Mouse (Mus musculus): ENCODE measurements around the gene Dusp28. TPM values are rescaled to one million over a fixed set of nuclear protein-coding genes. Genes with fewer than 3 reads are reported as not detected.

Dusp28 gene
- total and polyA plus RNA-seq, 3 experiments, result 3.6 to 4.6 (median 3.6) TPM

- peaks cover 50 to 73% of the 10 kb centered on the region in 2 experiments for H3K36me3 ChIP-seq (replicated peaks in 1 of 2; ENCODE audit: control insufficient read depth in 1 of 2, insufficient read depth in 1 of 2, low read length in 1 of 2)
- no peak overlapping the region for H3K4me2 ChIP-seq (ENCODE audit: insufficient read depth, low read depth, poor library complexity, severe bottlenecking)
- dilution Hi-C loops (cut with MboI; ENCODE audit: extremely low pct_ligation_motif_present, extremely low pct_unique_long_range_greater_than_20kb, low sequenced_read_pairs), result no loop called here
These were observed 33.0 kb downstream of the Dusp28 start for GRCm38 (mm10) chr1:92939746-92940145.

GRCm38 (mm10) chr1:92943219-92943989, 36.6 kb downstream of the Dusp28 start:
- DNase-seq (ENCODE audit: extremely low read depth), result no peak
- in situ Hi-C loops (cut with MboI; ENCODE audit: low pct_ligation_motif_present, low pct_unique_long_range_greater_than_20kb, low sequenced_read_pairs), result loop anchor here (10.0 kb wide), 1 partner anchor 131 kb away; no protein-coding TSS in a partner anchor
- no peak overlapping the region for H3K27ac ChIP-seq (ENCODE audit: insufficient read depth, low read depth)
- H3K27me3 ChIP-seq (replicated peaks), result no peaks in the 10 kb centered on the region
- H3K4me2 ChIP-seq (ENCODE audit: insufficient read depth, low read depth, poor library complexity, severe bottlenecking), result no peak overlapping the region
- dilution Hi-C loops (cut with MboI; ENCODE audit: extremely low pct_ligation_motif_present, extremely low pct_unique_long_range_greater_than_20kb, low sequenced_read_pairs), result no loop called here
- H3K36me3 ChIP-seq (replicated peaks in 1 of 2; ENCODE audit: control insufficient read depth in 1 of 2, insufficient read depth in 1 of 2, low read length in 1 of 2), result peaks cover 72 to 96% of the 10 kb centered on the region in 2 experiments
- H3K9ac ChIP-seq (ENCODE audit: insufficient read depth, low read depth), result no peak overlapping the region
- no peak overlapping the region for H3K4me3 ChIP-seq (replicated peaks in 1 of 3; ENCODE audit: low read depth in 2 of 3, low read length in 2 of 3, poor library complexity in 1 of 3)
- no peaks in the 10 kb centered on the region for H3K79me2 ChIP-seq (replicated peaks; ENCODE audit: control insufficient read depth, extremely low read depth, insufficient read depth, poor library complexity, severe bottlenecking)
- no peaks in the 10 kb centered on the region for H3K4me1 ChIP-seq (ENCODE audit: control insufficient read depth in 1 of 2, insufficient read depth in 2 of 2)
- no peak for TF ChIP-seq ELF1 (IDR thresholded peaks at IDR 0.05; ENCODE audit: low read depth, low read length)
- no peak for TF ChIP-seq JUND (conservative IDR thresholded peaks at IDR 0.05; ENCODE audit: low read depth, low read length)
- TF ChIP-seq ZNF384 (IDR thresholded peaks at IDR 0.05; ENCODE audit: low read depth, low read length), result no peak
- H3K9me3 ChIP-seq (replicated peaks; ENCODE audit: low read length), result no peaks in the 10 kb centered on the region

More at GRCm38 (mm10) chr1:92939746-92940145, 33.0 kb downstream of the Dusp28 start:
- H3K9ac ChIP-seq (ENCODE audit: insufficient read depth, low read depth), result no peak overlapping the region
- no peaks in the 10 kb centered on the region for H3K9me3 ChIP-seq (replicated peaks; ENCODE audit: low read length)
- no peak for DNase-seq (ENCODE audit: extremely low read depth)
- H3K27me3 ChIP-seq (replicated peaks), result no peaks in the 10 kb centered on the region
- peaks cover 8 to 16% of the 10 kb centered on the region in 2 experiments for H3K4me1 ChIP-seq (ENCODE audit: control insufficient read depth in 1 of 2, insufficient read depth in 2 of 2)
- peaks cover 4% of the 10 kb centered on the region for H3K79me2 ChIP-seq (replicated peaks; ENCODE audit: control insufficient read depth, extremely low read depth, insufficient read depth, poor library complexity, severe bottlenecking)
- TF ChIP-seq RCOR1 (conservative IDR thresholded peaks at IDR 0.05; ENCODE audit: low read depth, low read length), result no peak
- no peak for TF ChIP-seq POLR2A (IDR thresholded peaks at IDR 0.05; ENCODE audit: low read depth, low read length)
- TF ChIP-seq ELF1 (IDR thresholded peaks at IDR 0.05; ENCODE audit: low read depth, low read length), result no peak
- no peak for TF ChIP-seq USF2 (conservative IDR thresholded peaks at IDR 0.05; ENCODE audit: low read depth, low read length)
- TF ChIP-seq UBTF (IDR thresholded peaks at IDR 0.05; ENCODE audit: low read depth, low read length), result no peak
- H3K4me3 ChIP-seq (replicated peaks in 1 of 3; ENCODE audit: low read depth in 2 of 3, low read length in 2 of 3, poor library complexity in 1 of 3), result no peak overlapping the region
- in situ Hi-C loops (cut with MboI; ENCODE audit: low pct_ligation_motif_present, low pct_unique_long_range_greater_than_20kb, low sequenced_read_pairs), result loop anchor here (10.0 kb wide), 1 partner anchor 135 kb away; no protein-coding TSS in a partner anchor
- no peak overlapping the region for H3K27ac ChIP-seq (ENCODE audit: insufficient read depth, low read depth)

GRCm38 (mm10) chr1:92947966-92948365, 41.2 kb downstream of the Dusp28 start:
- H3K79me2 ChIP-seq (replicated peaks; ENCODE audit: control insufficient read depth, extremely low read depth, insufficient read depth, poor library complexity, severe bottlenecking), result no peaks in the 10 kb centered on the region
- H3K36me3 ChIP-seq (replicated peaks in 1 of 2; ENCODE audit: control insufficient read depth in 1 of 2, insufficient read depth in 1 of 2, low read length in 1 of 2), result peaks cover 46 to 86% of the 10 kb centered on the region in 2 experiments
- in situ Hi-C loops (cut with MboI; ENCODE audit: low pct_ligation_motif_present, low pct_unique_long_range_greater_than_20kb, low sequenced_read_pairs), result loop anchor here (10.0 kb wide), 1 partner anchor 127 kb away; no protein-coding TSS in a partner anchor
- H3K4me3 ChIP-seq (replicated peaks in 1 of 3; ENCODE audit: low read depth in 2 of 3, low read length in 2 of 3, poor library complexity in 1 of 3), result no peak overlapping the region
- TF ChIP-seq JUN (IDR thresholded peaks at IDR 0.05; ENCODE audit: insufficient read depth, low read depth, low read length) (no peak), ZNF384 (IDR thresholded peaks at IDR 0.05; ENCODE audit: low read depth, low read length) (no peak), CHD1 (IDR thresholded peaks at IDR 0.05; ENCODE audit: low read depth, low read length) (no peak), MAFK (IDR thresholded peaks at IDR 0.05; ENCODE audit: insufficient replicate concordance, low read length) (no peak), UBTF (IDR thresholded peaks at IDR 0.05; ENCODE audit: low read depth, low read length) (no peak), MYC (IDR thresholded peaks at IDR 0.05; ENCODE audit: low read depth, low read length) (no peak), ZKSCAN1 (IDR thresholded peaks at IDR 0.05; ENCODE audit: borderline replicate concordance, low read depth, low read length) (no peak), ZMIZ1 (IDR thresholded peaks at IDR 0.05; ENCODE audit: low read depth, low read length) (no peak), ELF1 (IDR thresholded peaks at IDR 0.05; ENCODE audit: low read depth, low read length) (no peak), ETS1 (conservative IDR thresholded peaks at IDR 0.05; ENCODE audit: low read depth, low read length) (no peak), PAX5 (IDR thresholded peaks at IDR 0.05; ENCODE audit: low read length) (no peak), RCOR1 (conservative IDR thresholded peaks at IDR 0.05; ENCODE audit: low read depth, low read length) (no peak)
- no peaks in the 10 kb centered on the region for H3K27me3 ChIP-seq (replicated peaks)
- H3K9ac ChIP-seq (ENCODE audit: insufficient read depth, low read depth), result no peak overlapping the region
- DNase-seq (ENCODE audit: extremely low read depth), result no peak
- peaks cover 2 to 7% of the 10 kb centered on the region in 2 experiments; a peak in 1 of 4 replicates for H3K4me1 ChIP-seq (ENCODE audit: control insufficient read depth in 1 of 2, insufficient read depth in 2 of 2)
- no peak overlapping the region for H3K27ac ChIP-seq (ENCODE audit: insufficient read depth, low read depth)
- no peak overlapping the region for H3K4me2 ChIP-seq (ENCODE audit: insufficient read depth, low read depth, poor library complexity, severe bottlenecking)
- H3K9me3 ChIP-seq (replicated peaks; ENCODE audit: low read length), result no peaks in the 10 kb centered on the region
- dilution Hi-C loops (cut with MboI; ENCODE audit: extremely low pct_ligation_motif_present, extremely low pct_unique_long_range_greater_than_20kb, low sequenced_read_pairs), result no loop called here

Measured in CH12.LX (cell line).